Mouse (Mus musculus): ENCODE data around the gene Car15.

GRCm38 (mm10) chr16:17816528-17816927, 21.6 kb downstream of the Car15 start:
- TF ChIP-seq CTCF (IDR thresholded peaks at IDR 0.05; ENCODE audit: control insufficient read depth, insufficient read depth, insufficient replicate concordance, low read depth, low read length) (no peak), POLR2A (IDR thresholded peaks at IDR 0.05; ENCODE audit: control insufficient read depth, low read depth, low read length) (no peak)
